Mouse (Mus musculus) CH12F3 (cell line): ENCODE measurements around the gene Cct8.

Source experiments
- in situ Hi-C: fragments of 300-500 bp; cut with MboI; formaldehyde crosslinking; loops from 2 replicates; pipeline ENCODE4 v1.14.3; 2020; ENCODE audit warnings: low sequenced_read_pairs

Gene Cct8

GRCm38 (mm10) chr16:87453226-87453625 lies 42.4 kb downstream of the Cct8 start:
- in situ Hi-C loops = no loop called here

GRCm38 (mm10) chr16:87445528-87445927 lies 50.1 kb downstream of the Cct8 start:
- in situ Hi-C loops = no loop called here

GRCm38 (mm10) chr16:87445110-87445509 lies 50.6 kb downstream of the Cct8 start:
- in situ Hi-C loops = no loop called here

- in situ Hi-C loops = no loop called here
These were observed 51.6 kb downstream of the Cct8 start for GRCm38 (mm10) chr16:87444071-87444470.

- in situ Hi-C loops = no loop called here
These were observed 52.4 kb downstream of the Cct8 start for GRCm38 (mm10) chr16:87443245-87443644.

- in situ Hi-C loops = no loop called here
These were observed 53.4 kb downstream of the Cct8 start for GRCm38 (mm10) chr16:87442291-87442690.

GRCm38 (mm10) chr16:87441089-87441488 lies 54.6 kb downstream of the Cct8 start:
- in situ Hi-C loops = no loop called here

- in situ Hi-C loops = no loop called here
These were observed 55.4 kb downstream of the Cct8 start, which contains the start of gene Rwdd2b for GRCm38 (mm10) chr16:87440184-87440686. Gene Rwdd2b (minus strand): TSS chr16:87440573.

- in situ Hi-C loops = no loop called here
These were observed 57.0 kb downstream of the Cct8 start for GRCm38 (mm10) chr16:87438697-87439096.

GRCm38 (mm10) chr16:87437096-87437495 lies 58.6 kb downstream of the Cct8 start:
- in situ Hi-C loops = no loop called here

- in situ Hi-C loops = no loop called here
These were observed 60.1 kb downstream of the Cct8 start for GRCm38 (mm10) chr16:87435411-87436205.

GRCm38 (mm10) chr16:87434946-87435345 lies 60.7 kb downstream of the Cct8 start:
- in situ Hi-C loops = no loop called here

- in situ Hi-C loops = no loop called here
These were observed 61.4 kb downstream of the Cct8 start for GRCm38 (mm10) chr16:87434266-87434665.
